Mouse (Mus musculus) adrenal gland, adult 18-20 months (tissue): ENCODE results near the gene Trim33. TPM values are rescaled to one million over a fixed set of nuclear protein-coding genes. Genes with fewer than 3 reads are reported as not detected.
A peak's percentile ranks its signal among the peaks of the same experiment; 100 is the strongest.

Experiments
- DNase-seq, 2 experiments: peaks; one replicate each; pipeline ENCODE4 v3.0.0; 2021 to 2022; ENCODE audit warnings: low spot score in 2 of 2
- total RNA-seq, 2 experiments: library from RNA; stranded (reverse); gene quantifications; 1 replicate in 1 of 2; 2 replicates in 1 of 2; pipeline ENCODE4 v1.2.3; 2021

The Trim33 gene
- total RNA-seq, 2 experiments from 2014 or later: 28.5 to 36.8 TPM

- DNase-seq: no peak
Measured at GRCm38 (mm10) chr3:103353518-103353917, 74.4 kb downstream of the Trim33 start.

DNA sequence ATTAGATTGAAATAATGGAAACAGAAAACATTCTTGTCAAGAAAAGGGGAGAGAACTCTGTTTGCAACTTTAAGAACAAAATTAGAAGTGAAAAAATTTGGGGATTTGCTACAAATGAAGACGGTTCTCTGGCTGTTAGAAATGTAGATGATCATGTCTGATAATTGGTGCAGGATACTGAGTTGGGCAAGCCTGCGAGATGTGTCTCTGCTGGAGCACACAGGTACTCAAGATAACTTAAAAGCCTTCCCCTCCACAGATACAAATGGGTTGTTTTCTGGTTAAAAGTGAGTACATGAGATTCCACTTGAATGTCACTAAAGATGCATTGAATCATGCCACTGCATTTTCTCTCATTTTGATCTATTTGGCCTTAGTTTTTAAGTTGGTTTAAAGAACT is 74.9 kb downstream of the Trim33 start:
- no peak for DNase-seq

GRCm38 (mm10) chr3:103361150-103361549 is 82.1 kb downstream of the Trim33 start:
- no peak for DNase-seq

- DNase-seq: no peak
Measured at GRCm38 (mm10) chr3:103364182-103364945, 85.3 kb downstream of the Trim33 start.

- DNase-seq: no peak
Measured at GRCm38 (mm10) chr3:103367176-103367970, 88.3 kb downstream of the Trim33 start.

DNA sequence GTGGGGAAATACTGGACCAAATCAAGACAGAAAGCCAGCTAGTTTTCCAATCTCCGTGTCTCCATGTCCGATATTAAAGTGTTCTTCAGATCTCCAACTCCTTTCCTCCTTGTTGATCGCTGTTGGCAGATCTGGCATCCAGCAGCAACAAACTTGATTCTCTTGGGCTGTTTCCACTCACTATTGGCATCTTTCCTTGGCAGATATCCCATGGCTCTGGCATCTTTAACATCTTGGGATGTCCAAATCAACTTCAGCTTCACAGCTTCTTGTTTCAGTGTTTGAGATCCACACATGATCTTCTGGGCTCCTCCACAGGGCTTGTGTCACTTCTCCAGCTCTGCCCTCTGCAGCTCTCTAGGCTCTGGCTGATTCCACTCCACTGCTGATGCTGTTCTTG is 89.6 kb downstream of the Trim33 start:
- no peak for DNase-seq

DNA sequence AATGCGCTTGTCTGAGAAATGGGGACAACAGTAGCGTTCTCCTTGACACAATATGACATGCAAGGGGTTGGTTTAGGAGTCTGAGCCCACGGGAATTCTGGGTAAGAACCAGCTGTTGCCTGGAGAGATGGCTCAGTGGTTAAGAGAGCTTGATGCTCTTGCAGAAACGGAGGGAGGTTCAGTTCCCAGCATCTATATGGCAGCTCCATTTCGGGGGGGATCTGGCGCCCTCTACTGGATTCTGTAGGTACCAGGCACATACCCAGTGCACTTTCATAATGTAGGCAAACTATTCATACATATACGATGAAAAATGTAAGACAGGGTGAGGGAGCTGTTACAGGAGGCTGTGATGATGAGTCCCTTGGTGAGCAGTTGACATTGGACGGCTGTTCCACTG is 94.9 kb downstream of the Trim33 start:
- DNase-seq: peak; percentile 61 to 66

GRCm38 (mm10) chr3:103375181-103375855 is 96.2 kb downstream of the Trim33 start:
- no peak for DNase-seq

DNA sequence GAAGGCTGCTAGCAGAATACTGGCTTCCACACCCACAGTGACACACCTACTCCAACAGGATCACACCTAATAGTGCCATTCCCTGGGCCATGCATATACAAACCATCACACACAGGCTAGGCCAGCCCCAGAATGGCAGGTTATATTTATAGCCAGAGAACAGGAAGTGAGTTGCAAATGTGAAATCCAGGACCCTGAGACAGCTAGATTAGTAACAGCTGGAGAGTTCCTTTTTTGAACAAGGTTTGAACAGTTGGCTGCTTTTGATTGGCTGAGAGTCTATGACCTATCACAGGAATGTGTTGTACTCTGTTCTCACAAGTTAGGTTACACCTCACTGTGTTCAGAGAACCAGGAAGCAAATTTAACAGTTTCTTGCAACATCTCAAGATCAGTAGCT is 98.9 kb downstream of the Trim33 start:
- no peak for DNase-seq

GRCm38 (mm10) chr3:103379371-103379770 is 100.3 kb downstream of the Trim33 start:
- DNase-seq: no peak

DNA sequence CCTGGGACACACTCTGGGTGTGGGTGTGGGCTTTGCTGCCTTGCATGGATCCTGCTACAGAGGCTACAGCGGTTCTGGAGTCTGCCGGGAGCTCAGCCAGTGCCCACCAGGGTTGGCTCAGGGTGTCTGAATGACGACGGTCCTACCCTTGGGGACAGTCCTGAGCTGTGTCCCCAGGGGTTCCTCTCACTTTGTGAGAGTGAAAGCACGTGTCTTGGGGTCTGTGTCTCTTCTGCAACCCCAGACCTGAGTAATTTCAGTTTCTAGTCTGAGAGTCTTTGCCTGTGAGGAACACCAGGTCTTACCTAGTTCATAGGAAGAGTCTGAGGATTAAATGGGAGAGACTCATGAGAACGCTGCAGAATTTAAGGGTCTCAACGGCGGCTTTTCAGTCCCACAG is 101.7 kb downstream of the Trim33 start:
- DNase-seq: no peak

GRCm38 (mm10) chr3:103381441-103381840 is 102.3 kb downstream of the Trim33 start:
- DNase-seq: no peak

GRCm38 (mm10) chr3:103382872-103383567 is 103.9 kb downstream of the Trim33 start:
- DNase-seq: peak; percentile 91 to 95

GRCm38 (mm10) chr3:103384486-103384885 is 105.4 kb downstream of the Trim33 start:
- DNase-seq: no peak

DNA sequence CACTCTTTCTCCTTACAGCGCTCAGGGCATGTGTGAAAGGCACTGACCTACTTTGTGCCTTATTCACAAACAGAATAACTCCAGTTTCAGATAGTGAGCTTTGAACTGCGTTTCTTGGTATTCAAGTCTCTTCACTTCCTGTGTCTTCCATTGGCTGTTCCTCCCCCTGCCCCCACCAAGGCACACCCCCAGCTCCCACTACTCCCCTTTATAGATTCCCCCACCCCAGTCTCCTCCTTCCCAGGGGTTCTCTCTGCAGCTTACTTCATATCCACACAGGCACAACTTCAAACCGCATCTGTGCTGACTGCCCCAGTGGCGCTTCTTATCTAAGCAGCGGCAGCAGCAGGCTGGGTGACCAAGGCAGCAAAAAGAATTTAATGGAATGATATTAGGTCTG is 105.9 kb downstream of the Trim33 start:
- DNase-seq: no peak

GRCm38 (mm10) chr3:103385383-103386291 is 106.5 kb downstream of the Trim33 start:
- no peak for DNase-seq

GRCm38 (mm10) chr3:103386292-103387031 is 107.4 kb downstream of the Trim33 start:
- DNase-seq: no peak

GRCm38 (mm10) chr3:103392613-103393258 is 113.6 kb downstream of the Trim33 start:
- DNase-seq: no peak
